Mouse (Mus musculus) forebrain, embryonic 13.5 days (tissue): ENCODE data around the gene Rgs8. TPM values are rescaled to one million over a fixed set of nuclear protein-coding genes. Genes with fewer than 3 reads are reported as not detected.

Source experiments
- ATAC-seq: fragments of 200-750 bp; cut with Nextera tagmentation; 2 replicates; pipeline ENCODE4 v1.8.0; 2017
- H3K27ac ChIP-seq: fragments of 300-500 bp; sonication (generic); 2 replicates; pipeline ENCODE4 v1.5.1; 2015; ENCODE audit warnings: inconsistent platforms, mild to moderate bottlenecking, moderate library complexity
- H3K27me3 ChIP-seq: fragments of 300-500 bp; sonication (generic); 2 replicates; pipeline ENCODE4 v1.6.1; 2015; ENCODE audit warnings: mild to moderate bottlenecking, inconsistent platforms
- H3K36me3 ChIP-seq: fragments of 300-500 bp; sonication (generic); 2 replicates; pipeline ENCODE4 v1.6.1; 2015; ENCODE audit warnings: mild to moderate bottlenecking, inconsistent platforms; ENCODE audit not compliant: poor library complexity, severe bottlenecking
- H3K4me1 ChIP-seq: fragments of 300-500 bp; sonication (generic); 2 replicates; pipeline ENCODE4 v1.6.1; 2015; ENCODE audit warnings: inconsistent platforms
- H3K4me2 ChIP-seq: fragments of 300-500 bp; sonication (generic); 2 replicates; pipeline ENCODE4 v1.6.1; 2015; ENCODE audit warnings: inconsistent platforms, mild to moderate bottlenecking, moderate library complexity
- H3K4me3 ChIP-seq: fragments of 300-500 bp; sonication (generic); 2 replicates; pipeline ENCODE4 v1.5.1; 2015; ENCODE audit warnings: mild to moderate bottlenecking, inconsistent platforms
- H3K9ac ChIP-seq: fragments of 300-500 bp; sonication (generic); 2 replicates; pipeline ENCODE4 v1.6.1; 2015; ENCODE audit warnings: mild to moderate bottlenecking, inconsistent platforms
- H3K9me3 ChIP-seq: fragments of 300-500 bp; sonication (generic); replicated peaks from 2 replicates; pipeline ENCODE4 v1.6.1; 2016; ENCODE audit warnings: inconsistent platforms
- WGBS: fragments of 180-500 bp; shearing (Covaris S2); methylation state at CpG from one replicate; pipeline ENCODE4 v1.1.7; 2015; 5-methylcytosine and 5-hydroxymethylcytosine counted together
- polyA plus RNA-seq: library from polyadenylated mRNA; unstranded; fragments of >200 nt; fragmentation: Nextera tagmentation; extraction: Ambion mirVana; gene quantifications from 2 replicates; pipeline ENCODE4 v1.2.1, GENCODE M21; 2015

Rgs8 gene
- polyA plus RNA-seq, 1 experiment from 2014 or later: 14.6 TPM

DNA sequence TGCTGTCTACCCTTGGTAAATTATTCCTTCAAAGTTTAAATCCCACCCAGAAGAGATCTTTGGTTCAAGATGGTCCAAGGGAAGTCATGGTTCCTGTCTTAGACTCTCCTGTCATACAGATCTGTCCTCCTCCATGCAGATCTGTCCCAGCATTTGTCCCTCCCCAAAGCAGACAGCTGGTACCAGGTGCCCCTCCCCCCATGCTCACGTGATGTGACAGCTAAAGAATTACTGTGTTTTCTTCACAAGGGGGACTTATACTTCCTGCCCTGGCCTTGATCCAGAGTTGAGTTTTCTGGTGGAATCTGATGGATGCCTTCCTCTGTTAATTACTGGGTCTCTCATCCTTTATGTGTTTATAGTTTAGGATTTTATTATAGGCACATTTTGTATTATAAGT lies 95.7 kb downstream of the Rgs8 start:
- Histone ChIP-seq H3K4me1 (peaks cover 56% of the 10 kb centered on the region), H3K4me3 (no peak overlapping the region), H3K9me3 (no peaks in the 10 kb centered on the region), H3K9ac (no peak overlapping the region), H3K27ac (no peak overlapping the region), H3K27me3 (no peaks in the 10 kb centered on the region), H3K36me3 (peaks cover 6% of the 10 kb centered on the region), H3K4me2 (peak overlapping the region; percentile 64)
- 0% methylated on average over 1 of the region's 1 CpGs for WGBS
- peak; percentile 11; the same call in 1 of the 2 replicates for ATAC-seq

- H3K4me2 ChIP-seq: peak within 1 kb of the TSS; percentile 64
- peaks cover 8% of the 10 kb centered on the region for H3K36me3 ChIP-seq
- H3K9ac ChIP-seq: peak within 1 kb of the TSS; percentile 79
- peak; percentile 66 for ATAC-seq
- no peaks in the 10 kb centered on the region for H3K9me3 ChIP-seq
- peaks cover 48% of the 10 kb centered on the region for H3K4me1 ChIP-seq
- peak within 1 kb of the TSS; percentile 77 for H3K27ac ChIP-seq
- peak within 1 kb of the TSS; percentile 46 for H3K4me3 ChIP-seq
- WGBS: 3% methylated on average over 18 of the region's 18 CpGs
- H3K27me3 ChIP-seq: no peaks in the 10 kb centered on the region
Measured at GRCm38 (mm10) chr1:153749211-153749801, 96.5 kb downstream of the Rgs8 start, which contains the start of gene Rnasel. Gene Rnasel (plus strand): TSS chr1:153749426.

Other genes starting within 250 kb of the Rgs8 start
- 0.14 and 0.21 TPM in 2 replicates for gene Shcbp1l, start 227.9 kb upstream of the Rgs8 start, polyA plus RNA-seq
- 55.5 and 59.0 TPM in 2 replicates for gene Dhx9, start 165.4 kb upstream of the Rgs8 start, polyA plus RNA-seq
- 6.6 and 7.8 TPM in 2 replicates for gene Npl, start 103.0 kb upstream of the Rgs8 start, polyA plus RNA-seq
- 38.5 and 43.7 TPM in 2 replicates for gene Rgs16, start 87.3 kb downstream of the Rgs8 start, polyA plus RNA-seq
- gene Rnasel, start 96.4 kb downstream of the Rgs8 start, polyA plus RNA-seq: 38.1 and 41.9 TPM in 2 replicates
- 0.05 and 0.19 TPM in 2 replicates for gene Rgsl1, start 191.1 kb downstream of the Rgs8 start, polyA plus RNA-seq
- 0.97 and 1.3 TPM in 2 replicates for gene Teddm1b, start 221.3 kb downstream of the Rgs8 start, polyA plus RNA-seq
- 0.15 TPM in 1 of 2 replicates, not detected in the other for gene Teddm1a, start 238.7 kb downstream of the Rgs8 start, polyA plus RNA-seq
- 106 and 121 TPM in 2 replicates for gene Glul, start 246.9 kb downstream of the Rgs8 start, polyA plus RNA-seq
- gene Teddm2, start 247.2 kb downstream of the Rgs8 start, polyA plus RNA-seq: 1.0 and 1.3 TPM in 2 replicates